Mouse (Mus musculus): ENCODE data around the gene Tmem255a. TPM values are rescaled to one million over a fixed set of nuclear protein-coding genes. Genes with fewer than 3 reads are reported as not detected.
A peak's percentile ranks its signal among the peaks of the same experiment; 100 is the strongest.
"Not testable (repeated sequence)": the region's sequence is repeated elsewhere in the genome, so short reads cannot be mapped to it uniquely, and the experiment has no call there.

The Tmem255a gene
- polyA plus RNA-seq, 1 experiment: not detected

DNA sequence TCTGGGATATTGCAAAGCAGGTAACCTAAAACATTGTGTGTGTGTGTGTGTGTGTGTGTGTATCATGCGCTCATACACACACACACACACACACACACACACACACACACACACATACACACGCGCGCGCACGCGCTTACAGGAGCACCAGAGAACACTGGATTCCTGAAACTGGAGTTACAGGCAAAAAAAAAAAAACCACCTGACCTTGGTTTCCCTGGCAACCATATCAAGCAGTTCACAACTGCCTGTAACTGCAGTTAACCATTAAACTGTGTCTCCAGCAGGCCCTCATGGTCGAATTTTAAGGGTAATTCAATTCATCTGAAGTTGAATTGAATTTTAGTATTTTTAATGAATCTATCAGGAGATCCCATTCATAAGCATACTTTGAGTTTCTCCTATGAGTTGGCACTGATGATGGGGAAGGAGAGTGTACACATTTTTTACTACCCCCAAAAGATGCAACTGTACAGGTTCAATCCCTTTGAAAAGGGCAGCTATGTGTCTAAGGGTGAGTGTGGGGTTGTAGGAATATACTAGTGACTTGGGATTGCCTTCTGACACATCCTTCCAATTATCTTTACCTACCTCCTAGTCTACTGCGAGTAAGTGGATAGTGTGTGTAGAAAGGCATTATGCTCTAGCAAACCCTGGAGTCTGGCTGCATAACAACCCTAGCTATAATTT lies 35.1 kb downstream of the Tmem255a start:
- Histone ChIP-seq H3K27me3 (replicated peaks) (peaks cover 14% of the 10 kb centered on the region), H3K4me3 (replicated peaks) (no peak overlapping the region), H3K9me3 (no peaks in the 10 kb centered on the region), H3K4me1 (no peaks in the 10 kb centered on the region), H3K36me3 (replicated peaks; ENCODE audit: low read length) (no peaks in the 10 kb centered on the region)
- no peak for TF ChIP-seq GATA1 (IDR thresholded peaks at IDR 0.05; ENCODE audit: borderline replicate concordance, low read length)
- no peak for TF ChIP-seq FLI1 (IDR thresholded peaks at IDR 0.05; ENCODE audit: low read length)

GRCm38 (mm10) chrX:38207392-38207791 lies 44.8 kb downstream of the Tmem255a start:
- Histone ChIP-seq H3K4me3 (replicated peaks) (no peak overlapping the region), H3K4me1 (peaks cover 5% of the 10 kb centered on the region; the same call in 1 of the 2 replicates), H3K27me3 (replicated peaks) (peaks cover 7% of the 10 kb centered on the region), H3K9me3 (0 out of 2 replicates have a peak, but pooled peaks cover 5% of the 10 kb centered on the region), H3K36me3 (replicated peaks; ENCODE audit: low read length) (no peaks in the 10 kb centered on the region)
- TF ChIP-seq FLI1 (IDR thresholded peaks at IDR 0.05; ENCODE audit: low read length) (no peak), GATA1 (IDR thresholded peaks at IDR 0.05; ENCODE audit: borderline replicate concordance, low read length) (no peak)

- Histone ChIP-seq H3K9me3 (no peaks in the 10 kb centered on the region), H3K4me3 (replicated peaks) (no peak overlapping the region), H3K36me3 (replicated peaks; ENCODE audit: low read length) (peaks cover 11% of the 10 kb centered on the region), H3K27me3 (replicated peaks) (peaks cover 4% of the 10 kb centered on the region), H3K4me1 (no peaks in the 10 kb centered on the region)
- TF ChIP-seq FLI1 (IDR thresholded peaks at IDR 0.05; ENCODE audit: low read length) (no peak), GATA1 (IDR thresholded peaks at IDR 0.05; ENCODE audit: borderline replicate concordance, low read length) (no peak)
Observed at GRCm38 (mm10) chrX:38201816-38202215, 50.4 kb downstream of the Tmem255a start.

GRCm38 (mm10) chrX:38190458-38190764 lies 61.8 kb downstream of the Tmem255a start:
- H3K4me3 ChIP-seq (replicated peaks): peak overlapping the region; percentile 95
- peaks cover 2% of the 10 kb centered on the region for H3K27me3 ChIP-seq (replicated peaks)
- peaks cover 28% of the 10 kb centered on the region for H3K36me3 ChIP-seq (replicated peaks; ENCODE audit: low read length)
- peaks cover 4% of the 10 kb centered on the region; the same call in 1 of the 2 replicates for H3K4me1 ChIP-seq
- TF ChIP-seq FLI1 (IDR thresholded peaks at IDR 0.05; ENCODE audit: low read length) (no peak), GATA1 (IDR thresholded peaks at IDR 0.05; ENCODE audit: borderline replicate concordance, low read length) (no peak)
- peaks cover 8% of the 10 kb centered on the region; the same call in 1 of the 2 replicates for H3K9me3 ChIP-seq

GRCm38 (mm10) chrX:38189552-38190457 lies 62.4 kb downstream of the Tmem255a start, which contains the start of gene Zbtb33:
Zbtb33 (plus strand) TSS chrX:38189793.
- Histone ChIP-seq H3K36me3 (replicated peaks; ENCODE audit: low read length) (peaks cover 28% of the 10 kb centered on the region), H3K4me3 (replicated peaks) (peak within 1 kb of the TSS; percentile 95), H3K4me1 (peaks cover 4% of the 10 kb centered on the region; the same call in 1 of the 2 replicates), H3K9me3 (peaks cover 8% of the 10 kb centered on the region; the same call in 1 of the 2 replicates), H3K27me3 (replicated peaks) (peaks cover 2% of the 10 kb centered on the region)
- TF ChIP-seq GATA1 (IDR thresholded peaks at IDR 0.05; ENCODE audit: borderline replicate concordance, low read length) (no peak), FLI1 (IDR thresholded peaks at IDR 0.05; ENCODE audit: low read length) (no peak)

- no peak overlapping the region for H3K4me3 ChIP-seq (replicated peaks)
- peaks cover 6% of the 10 kb centered on the region for H3K27me3 ChIP-seq (replicated peaks)
- peaks cover 7% of the 10 kb centered on the region; the same call in 1 of the 2 replicates for H3K4me1 ChIP-seq
- H3K9me3 ChIP-seq: peaks cover 8% of the 10 kb centered on the region; the same call in 1 of the 2 replicates
- TF ChIP-seq FLI1 (IDR thresholded peaks at IDR 0.05; ENCODE audit: low read length) (no peak), GATA1 (IDR thresholded peaks at IDR 0.05; ENCODE audit: borderline replicate concordance, low read length) (no peak)
- no peaks in the 10 kb centered on the region for H3K36me3 ChIP-seq (replicated peaks; ENCODE audit: low read length)
Observed at GRCm38 (mm10) chrX:38185520-38185919, 66.7 kb downstream of the Tmem255a start.

DNA sequence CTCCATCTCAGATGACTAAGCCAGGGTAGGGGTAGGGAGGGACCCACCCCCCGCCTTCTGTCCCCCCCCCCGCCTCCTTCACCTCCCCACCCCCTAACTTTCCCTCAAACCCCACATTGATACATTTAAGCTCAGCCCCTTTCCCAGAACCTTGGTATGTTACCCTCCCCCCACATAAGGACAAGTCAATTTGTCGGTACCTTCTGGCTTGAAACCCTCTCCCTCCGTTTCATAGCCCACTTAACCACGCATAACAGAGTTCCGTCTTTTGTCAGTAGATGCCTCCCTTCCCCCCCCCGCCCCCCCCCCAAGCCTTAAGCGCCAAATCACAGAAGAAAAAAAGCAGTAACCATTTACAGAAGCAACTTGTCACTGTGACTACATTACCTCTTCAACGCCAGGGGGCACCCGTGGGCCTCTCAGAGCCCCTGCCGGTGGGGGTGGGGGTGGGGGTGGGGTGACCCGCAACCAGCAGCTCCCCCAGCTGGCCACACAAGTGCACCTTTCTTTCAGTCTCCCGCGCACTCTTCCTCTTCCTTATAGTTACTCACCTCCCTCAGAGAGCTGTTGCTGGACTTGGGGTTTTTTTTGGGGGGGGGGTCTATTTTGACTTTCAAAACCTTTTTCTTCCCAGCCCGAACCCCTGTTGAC lies 70.5 kb downstream of the Tmem255a start:
- H3K9me3 ChIP-seq: peaks cover 4% of the 10 kb centered on the region
- peak overlapping the region; percentile 89 for H3K4me3 ChIP-seq (replicated peaks)
- H3K4me1 ChIP-seq: peaks cover 8% of the 10 kb centered on the region; the same call in 1 of the 2 replicates
- no peaks in the 10 kb centered on the region for H3K36me3 ChIP-seq (replicated peaks; ENCODE audit: low read length)
- TF ChIP-seq FLI1 (IDR thresholded peaks at IDR 0.05; ENCODE audit: low read length): no peak
- no peak for TF ChIP-seq GATA1 (IDR thresholded peaks at IDR 0.05; ENCODE audit: borderline replicate concordance, low read length)
- peaks cover 4% of the 10 kb centered on the region for H3K27me3 ChIP-seq (replicated peaks)

DNA sequence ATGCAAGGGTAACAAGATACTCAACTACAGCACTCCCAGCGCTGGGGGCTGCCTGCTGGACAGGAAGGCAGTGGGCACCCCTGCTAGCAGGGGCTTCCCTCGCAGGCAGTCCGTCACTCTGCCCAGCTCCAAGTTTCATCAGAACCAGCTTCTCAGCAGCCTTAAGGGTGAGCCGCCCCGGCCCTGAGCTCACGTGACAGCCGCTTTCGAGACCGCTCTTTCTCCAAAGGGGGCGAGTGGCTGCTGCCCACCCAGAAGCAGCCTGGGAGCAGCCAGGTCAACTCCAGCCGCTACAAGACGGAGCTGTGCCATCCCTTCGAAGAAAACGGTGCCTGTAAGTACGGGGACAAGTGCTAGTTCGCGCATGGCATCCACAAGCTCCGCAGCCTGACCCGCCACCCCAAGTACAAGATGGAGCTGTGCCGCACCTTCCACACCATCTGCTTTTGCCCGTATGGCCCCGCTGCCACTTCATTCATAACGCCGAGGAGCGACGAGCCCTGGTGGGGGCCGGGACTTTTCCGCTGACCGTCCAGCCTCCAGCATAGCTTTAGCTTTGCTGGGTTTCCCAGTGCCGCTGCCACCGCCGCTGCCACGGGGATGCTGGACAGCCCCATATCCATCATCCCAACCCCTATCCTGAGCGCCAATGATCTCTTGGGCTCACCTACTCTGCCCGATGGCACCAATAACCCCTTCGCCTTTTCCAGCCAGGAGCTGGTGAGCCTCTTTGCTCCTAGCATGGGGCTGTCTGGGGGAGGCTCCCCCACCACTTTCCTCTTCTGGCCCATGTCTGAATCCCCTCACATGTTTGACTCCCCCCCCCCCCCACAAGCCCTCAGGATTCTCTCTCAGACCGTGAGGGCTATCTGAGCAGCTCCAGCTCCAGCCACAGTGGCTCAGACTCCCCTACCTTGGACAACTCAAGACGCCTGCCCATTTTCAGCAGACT lies 71.3 kb downstream of the Tmem255a start:
- Histone ChIP-seq H3K4me3 (replicated peaks) (peak overlapping the region; percentile 89), H3K4me1 (peaks cover 8% of the 10 kb centered on the region; the same call in 1 of the 2 replicates), H3K27me3 (replicated peaks) (peaks cover 4% of the 10 kb centered on the region), H3K36me3 (replicated peaks; ENCODE audit: low read length) (no peaks in the 10 kb centered on the region), H3K9me3 (peaks cover 4% of the 10 kb centered on the region)
- TF ChIP-seq FLI1 (IDR thresholded peaks at IDR 0.05; ENCODE audit: low read length) (no peak), GATA1 (IDR thresholded peaks at IDR 0.05; ENCODE audit: borderline replicate concordance, low read length) (no peak)

GRCm38 (mm10) chrX:38179891-38180310 lies 72.3 kb downstream of the Tmem255a start:
- not testable (repeated sequence) for H3K9me3 ChIP-seq; H3K4me1 ChIP-seq; H3K36me3 ChIP-seq (replicated peaks; ENCODE audit: low read length); H3K27me3 ChIP-seq (replicated peaks)
- peak overlapping the region; percentile 67 for H3K4me3 ChIP-seq (replicated peaks)
